Mouse (Mus musculus): ENCODE measurements around the gene Nppc. TPM values are rescaled to one million over a fixed set of nuclear protein-coding genes. Genes with fewer than 3 reads are reported as not detected.
A peak's percentile ranks its signal among the peaks of the same experiment; 100 is the strongest.

The Nppc gene
- total RNA-seq, 2 experiments from 2014 or later = 0.48 TPM; not detected in 1

DNA sequence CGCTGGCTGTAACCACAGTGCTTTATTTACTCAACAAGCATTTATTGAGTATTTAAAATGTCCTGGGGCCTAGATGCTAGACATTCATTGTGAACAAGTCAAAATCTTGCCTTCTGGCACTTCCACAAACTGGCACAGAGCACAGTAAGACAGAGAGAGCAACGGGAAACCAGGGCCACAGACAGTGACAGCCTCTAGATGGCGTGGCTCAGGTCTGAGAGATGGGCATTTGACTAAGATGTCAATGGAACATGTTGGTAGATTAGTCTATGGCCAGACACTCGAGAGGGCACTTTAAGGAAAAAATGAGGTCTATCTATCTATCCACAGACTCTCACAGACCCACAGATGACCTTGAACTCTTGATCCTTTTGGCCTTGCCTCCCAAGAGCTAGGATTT lies 17.7 kb downstream of the Nppc start:
- DNase-seq = peak; percentile 11

DNA sequence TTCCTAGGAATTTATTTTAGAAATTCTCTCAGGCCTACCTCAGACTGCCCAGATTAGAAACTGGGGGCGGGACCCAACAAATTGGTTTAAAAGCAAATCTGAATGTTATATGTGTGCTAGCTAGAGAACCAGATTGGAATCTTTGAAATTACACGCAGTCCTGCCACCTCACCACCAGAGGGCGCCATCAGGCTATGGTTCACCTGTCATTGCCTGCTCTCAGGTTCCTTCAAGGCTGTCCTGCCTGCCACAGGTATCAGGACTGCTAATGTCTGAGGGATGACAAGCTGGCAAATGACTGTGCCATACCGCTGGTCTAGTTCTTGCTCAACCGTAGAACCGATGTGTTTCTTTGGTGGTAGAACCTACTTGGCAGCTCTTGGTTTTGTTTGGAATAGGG lies 20.1 kb downstream of the Nppc start:
- DNase-seq = peak; percentile 79

DNA sequence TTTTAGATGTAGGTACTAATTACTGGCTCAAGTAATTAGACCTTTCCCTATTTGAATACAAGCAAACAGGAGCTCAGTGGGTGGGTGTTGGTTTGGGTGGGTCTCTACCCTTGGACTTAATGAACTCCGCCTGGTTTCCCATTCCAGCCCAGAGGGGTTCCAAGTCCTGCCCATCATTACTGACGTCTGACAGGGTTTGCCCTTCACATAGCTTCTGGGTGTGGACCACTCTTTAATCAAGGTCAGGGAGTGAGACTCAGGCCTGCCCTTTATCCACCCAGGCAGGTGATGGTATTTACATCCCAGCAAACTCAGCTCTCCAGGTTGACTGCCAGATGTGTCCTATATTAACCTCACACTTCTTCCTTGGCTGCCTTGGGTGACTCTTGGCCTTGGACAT lies 22.9 kb downstream of the Nppc start:
- DNase-seq = no peak

DNA sequence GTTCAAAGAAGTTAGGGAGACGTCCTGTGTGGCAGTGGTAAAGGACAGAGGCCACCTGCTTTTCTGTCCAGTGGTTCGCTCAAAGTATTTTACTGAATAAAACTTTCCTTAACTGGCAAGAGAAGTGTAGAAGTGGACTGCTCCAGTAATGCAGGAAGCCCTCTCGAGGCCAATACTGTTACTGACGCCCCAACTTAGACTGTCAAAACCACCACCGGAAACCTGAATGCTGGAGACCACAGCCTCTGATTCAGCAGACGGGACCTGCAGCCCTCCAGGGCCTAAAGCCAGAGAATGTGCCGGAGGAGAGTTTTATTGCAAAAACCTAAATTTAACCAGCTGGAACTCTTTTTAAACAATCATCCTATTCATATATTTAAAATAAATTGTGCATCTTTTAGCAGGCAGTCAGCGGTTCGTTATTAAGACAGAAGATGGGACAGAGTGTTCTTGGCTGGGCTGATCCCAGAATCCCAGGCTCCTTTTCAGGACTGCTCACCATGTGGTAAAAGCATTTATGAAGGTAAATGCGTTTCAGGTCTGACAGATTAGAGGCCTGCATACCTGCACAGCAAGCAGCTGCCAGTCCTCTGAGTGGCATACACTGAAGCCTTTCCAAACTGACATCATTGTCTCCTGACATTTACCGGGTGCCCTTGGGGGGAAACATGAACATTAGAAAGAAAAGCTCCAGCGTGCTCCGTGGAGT lies 27.1 kb downstream of the Nppc start:
- no peak for DNase-seq

DNA sequence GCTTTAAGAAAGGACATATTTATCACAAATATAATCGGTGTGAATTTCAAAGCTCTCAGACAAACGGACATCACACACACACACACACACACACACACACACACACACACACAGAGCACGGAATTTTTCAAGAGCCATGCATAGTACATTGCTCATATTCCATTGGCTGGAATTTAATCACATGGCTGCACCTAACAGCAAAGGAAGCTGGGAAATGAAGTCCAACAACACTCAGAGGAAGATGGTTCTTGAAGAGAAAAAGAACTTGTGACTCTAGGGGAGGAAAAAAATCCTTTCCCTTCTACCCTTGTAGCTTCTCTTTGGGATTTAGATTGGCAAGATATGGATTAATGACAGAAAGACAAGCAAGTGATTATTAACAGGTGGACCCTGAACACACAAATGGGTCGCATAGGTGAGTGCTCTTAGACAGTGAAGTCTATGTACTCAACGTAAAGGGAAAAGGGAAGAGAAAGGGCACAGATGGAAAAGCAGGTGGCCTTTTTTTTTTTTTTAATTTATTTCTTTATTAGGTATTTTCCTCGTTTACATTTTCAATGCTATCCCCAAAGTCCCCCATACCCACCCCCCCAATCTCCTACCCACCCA lies 35.5 kb downstream of the Nppc start:
- no peak for DNase-seq

DNA sequence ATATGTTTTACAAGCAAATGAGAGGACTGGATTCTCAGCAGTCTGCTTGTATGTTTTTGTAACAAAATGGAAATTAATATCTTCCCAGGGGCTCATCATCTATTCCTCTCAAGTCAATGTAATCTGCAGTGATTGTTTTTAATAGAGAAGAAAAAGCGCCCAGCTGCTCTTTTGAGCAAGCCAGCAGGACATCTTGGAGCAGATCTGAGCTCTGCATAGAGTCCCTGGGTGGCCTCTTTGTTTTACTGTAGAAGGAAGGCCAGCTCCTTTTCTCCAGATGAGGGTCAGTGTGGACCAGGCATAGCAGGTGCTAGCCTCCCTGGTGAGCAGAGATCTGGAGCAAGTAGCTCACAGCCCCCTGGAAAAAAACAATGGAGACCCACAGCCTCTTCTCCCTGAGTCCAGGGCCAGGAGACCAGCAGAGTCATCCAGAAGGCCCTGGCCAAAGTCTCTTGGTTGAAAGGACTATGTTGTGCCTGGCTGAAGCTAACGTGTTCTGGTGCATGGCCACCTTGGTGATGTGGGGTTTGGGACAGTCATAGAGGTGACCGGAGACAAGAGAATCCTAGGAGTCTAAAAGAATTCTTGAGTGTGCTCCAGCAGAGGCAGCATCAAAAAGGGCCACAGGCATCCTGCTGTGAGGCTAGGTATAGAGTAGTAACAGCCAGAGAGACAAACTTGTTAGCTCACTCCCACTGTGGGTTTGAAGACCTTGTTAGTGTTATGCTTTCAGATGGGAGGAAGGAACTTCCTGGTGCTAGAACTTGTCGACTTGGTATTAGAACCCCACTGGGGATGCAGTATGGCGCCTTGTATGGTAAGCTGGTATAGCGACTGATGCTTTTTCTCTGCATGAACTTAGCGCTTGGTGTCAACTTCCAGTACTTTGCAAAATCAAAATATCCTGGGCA lies 36.3 kb downstream of the Nppc start:
- DNase-seq = no peak

DNA sequence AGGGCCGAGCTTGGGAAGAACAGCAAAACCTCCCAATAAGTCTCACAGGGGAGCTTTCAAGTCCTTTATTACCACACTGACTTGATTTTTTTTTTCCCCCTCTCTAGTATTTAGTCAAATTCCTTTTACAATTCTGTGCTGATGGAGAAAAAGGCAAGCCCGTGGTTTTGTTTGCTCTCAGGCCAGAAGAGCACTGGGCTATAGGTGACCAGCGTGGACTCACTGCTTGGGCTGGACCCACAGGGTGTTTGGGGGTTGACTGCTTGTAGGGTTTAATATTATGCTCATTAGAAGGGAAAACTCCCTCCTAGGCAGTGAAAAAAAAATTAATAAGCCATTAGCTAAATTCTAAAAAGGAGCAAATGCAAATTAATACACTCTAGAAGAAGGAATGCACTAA lies 36.9 kb downstream of the Nppc start:
- DNase-seq = no peak

DNA sequence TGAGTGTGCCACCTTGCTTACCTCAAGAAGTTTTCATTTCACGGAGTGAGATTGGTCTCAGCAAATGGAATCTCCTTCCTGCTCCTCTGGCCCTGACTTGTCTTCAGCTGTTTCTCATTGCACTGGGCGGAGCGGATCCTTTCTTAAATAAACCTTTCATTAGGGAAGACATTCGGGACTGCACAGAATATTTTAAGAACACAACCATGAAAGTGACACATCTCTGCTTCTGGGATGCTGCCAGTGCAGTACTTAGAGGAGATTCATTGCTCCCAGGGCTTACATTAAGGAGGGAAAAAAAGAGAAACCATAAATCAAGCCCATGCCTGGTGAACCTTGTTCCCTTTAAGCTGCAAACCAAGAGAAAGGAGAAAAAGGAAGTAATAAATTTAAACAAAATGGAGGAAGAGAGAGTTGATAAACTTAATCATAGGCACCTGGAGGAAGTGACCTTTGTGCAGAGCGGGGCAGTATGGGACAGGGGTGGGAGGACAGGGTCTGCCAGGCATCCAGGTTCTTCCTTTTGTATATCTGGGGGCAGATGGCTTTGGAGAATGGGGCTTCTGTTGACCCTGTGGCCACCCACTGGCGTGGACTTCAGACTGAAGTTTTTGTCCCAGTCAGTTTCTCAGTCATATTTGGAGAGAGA lies 37.5 kb downstream of the Nppc start:
- no peak for DNase-seq

DNA sequence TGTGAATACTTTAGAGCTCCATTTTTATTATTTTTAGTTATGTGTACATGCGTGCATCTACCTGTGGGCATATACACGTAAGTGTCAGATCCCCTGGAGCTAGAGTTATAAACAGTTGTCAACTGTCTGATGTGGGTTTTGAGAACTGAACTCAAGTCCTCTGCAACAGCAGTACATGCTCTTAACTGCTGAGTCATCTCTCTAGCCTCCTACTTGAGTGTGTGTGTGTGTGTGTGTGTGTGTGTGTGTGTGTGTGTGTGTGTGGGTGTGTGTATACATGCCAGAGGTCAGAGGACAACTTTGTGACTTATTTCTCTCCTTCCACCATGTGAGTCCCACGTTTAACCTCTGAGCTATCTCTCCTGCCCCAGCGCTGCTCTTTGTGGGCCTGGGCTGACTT lies 39.8 kb downstream of the Nppc start:
- DNase-seq = no peak

DNA sequence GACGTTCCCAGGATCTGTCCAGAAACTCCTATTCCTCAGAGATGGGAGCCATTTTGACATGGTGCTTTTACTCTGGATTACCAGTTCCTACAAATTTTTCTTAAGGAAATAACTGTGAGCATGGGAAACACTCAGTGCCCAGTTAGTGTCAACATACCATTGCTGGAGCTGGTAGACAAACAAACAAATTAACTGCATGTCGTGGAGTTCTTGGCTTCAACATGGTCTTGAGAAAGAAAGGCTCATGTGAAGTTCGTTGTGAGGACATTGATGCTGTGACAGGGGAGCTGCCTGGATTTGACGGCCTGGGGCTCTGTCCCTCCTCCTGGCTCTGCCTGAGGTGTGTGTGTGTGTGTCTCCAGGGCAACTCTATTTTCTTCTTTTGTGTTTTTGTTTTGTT lies 40.4 kb downstream of the Nppc start:
- no peak for DNase-seq

DNA sequence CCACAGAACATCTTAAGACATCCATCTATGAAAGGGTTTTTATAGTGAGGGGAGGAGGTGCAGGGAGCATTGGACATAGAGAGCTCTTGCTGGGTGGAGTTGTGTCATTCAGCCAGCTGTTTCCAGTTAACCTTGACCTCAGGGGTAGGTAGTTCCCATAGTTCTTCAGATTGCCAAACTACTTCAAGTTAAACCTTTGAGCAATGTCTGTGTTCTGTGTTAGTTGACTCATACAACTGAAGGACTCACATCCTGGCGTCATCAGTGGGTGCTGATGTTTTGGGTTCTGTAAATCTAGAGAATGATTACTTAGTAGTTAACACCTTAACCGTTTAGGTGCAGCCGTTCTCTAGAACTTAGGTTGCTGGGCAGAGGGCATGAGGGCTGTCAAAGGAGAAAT lies 42.1 kb downstream of the Nppc start:
- peak; percentile 24 for DNase-seq

DNA sequence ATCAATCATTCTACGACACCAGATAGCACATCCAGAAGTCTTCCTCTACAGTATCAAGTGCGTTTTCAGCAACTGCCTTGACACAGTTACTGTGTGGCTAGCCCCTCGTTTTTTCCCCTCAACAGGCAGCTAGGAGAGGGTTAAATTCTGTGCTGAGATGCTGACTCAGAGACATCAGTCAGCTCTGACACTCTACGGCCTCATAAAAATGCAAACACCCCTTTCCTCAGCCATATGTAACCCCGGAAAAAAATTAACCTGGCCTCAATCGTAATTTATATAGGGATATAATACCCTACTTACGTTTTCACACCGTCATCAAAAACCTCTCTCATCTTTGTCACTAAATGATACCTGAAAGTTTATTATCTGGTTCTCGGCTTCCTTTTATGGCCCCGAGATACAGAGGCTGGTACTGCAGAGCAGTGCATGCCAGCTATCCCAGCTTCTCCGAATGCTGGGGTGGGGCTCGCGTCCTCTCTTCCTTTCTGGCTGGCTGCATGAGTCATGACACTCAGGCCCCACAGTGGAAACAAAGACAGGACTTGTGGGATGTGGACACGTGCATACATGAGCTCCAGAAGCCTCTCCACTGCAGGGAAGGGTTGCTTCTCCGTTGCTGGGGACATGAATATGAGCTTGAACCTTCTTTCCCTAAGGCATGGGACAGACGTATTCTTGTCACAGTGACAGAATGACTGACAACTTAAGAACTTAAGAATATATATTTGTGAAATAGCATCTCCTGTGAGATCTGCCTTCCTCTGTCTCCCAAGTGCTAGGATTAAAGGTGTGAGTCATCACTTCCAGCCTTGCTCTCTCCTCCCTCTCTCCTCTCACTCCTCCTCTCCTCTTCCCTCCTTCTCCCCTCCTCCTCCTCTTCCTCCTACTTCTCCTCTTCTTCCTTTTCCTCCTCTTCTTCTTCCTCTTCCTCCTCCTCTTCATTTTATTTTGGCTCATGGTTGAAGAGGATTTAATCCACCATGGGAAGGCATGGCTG lies 47.1 kb downstream of the Nppc start:
- DNase-seq = no peak

DNA sequence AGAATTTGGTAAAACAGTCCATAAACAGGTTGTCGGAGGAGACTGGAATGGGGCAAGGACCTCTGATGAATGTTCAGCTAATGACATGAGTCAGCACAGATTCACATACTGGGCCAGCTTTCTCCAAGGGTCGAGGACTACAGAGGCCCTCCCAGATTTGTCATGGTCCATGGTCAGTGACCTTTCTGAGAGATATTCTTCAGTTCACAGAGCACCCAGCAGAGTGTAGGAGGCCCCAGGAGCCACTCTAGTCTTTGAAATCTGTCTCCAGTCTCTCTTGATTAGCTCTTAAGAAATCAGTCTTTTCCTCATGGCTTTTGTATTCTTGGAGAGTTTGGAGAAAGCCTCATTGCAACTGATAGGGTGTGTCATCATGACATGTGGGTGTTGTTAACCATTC lies 48.1 kb downstream of the Nppc start:
- peak; percentile 29 for DNase-seq

DNA sequence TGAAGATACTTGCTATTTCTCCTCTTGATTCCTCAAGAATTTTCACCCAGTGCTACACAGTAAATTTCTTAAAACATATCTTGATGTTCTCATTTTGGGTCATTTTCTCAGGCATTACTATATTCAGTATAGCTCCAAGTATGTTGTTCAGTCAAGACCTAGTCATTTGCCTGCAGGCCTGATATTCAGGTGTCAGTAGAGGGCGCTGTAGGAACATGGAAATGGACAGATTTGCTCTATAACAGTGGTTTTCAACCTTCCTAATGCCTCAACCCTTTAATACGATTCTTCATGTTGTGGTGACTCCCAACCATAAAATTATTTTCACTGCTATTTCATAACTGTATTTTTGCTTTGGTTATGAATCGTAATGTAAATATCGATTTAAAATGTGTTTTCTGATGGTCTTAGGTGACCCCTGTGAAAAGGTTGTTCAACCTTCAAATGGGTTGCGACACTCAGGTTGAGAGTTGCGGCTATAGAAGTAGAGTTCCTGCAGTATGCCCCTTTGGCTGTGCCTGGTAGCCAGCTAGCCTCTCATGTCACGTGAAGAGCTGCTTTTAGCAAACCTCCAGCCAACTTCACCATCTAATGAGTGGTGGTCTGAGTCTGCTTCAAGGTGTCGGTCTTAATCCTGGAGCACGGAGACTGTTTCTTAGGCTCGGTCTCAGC lies 51.8 kb downstream of the Nppc start:
- DNase-seq = peak; percentile 82

Small RNAs within 50 kb of the gene (microRNA-seq; reads per million reads assigned to microRNA genes)
- gene Gm22955 = not detected

Other genes with a start within 250 kb of the Nppc start
- gene Nmur1, start 244.3 kb downstream of the Nppc start, total RNA-seq (2021) = not detected
- gene Tex44, start 244.2 kb downstream of the Nppc start, total RNA-seq (2021) = not detected
- 100 to 1,000 TPM; 804 to 831 TPM for gene Ptma, start 143.8 kb downstream of the Nppc start, total RNA-seq (2021)
- gene Pde6d, start 87.9 kb downstream of the Nppc start, total RNA-seq (2021) = 10 to 100 TPM; 28.8 to 32.8 TPM
- 10 to 100 TPM; 10.4 to 15.0 TPM for gene Cops7b, start 87.7 kb downstream of the Nppc start, total RNA-seq (2021)
- gene Dis3l2, start 33.2 kb upstream of the Nppc start, total RNA-seq (2021) = 10 to 100 TPM; 17.2 to 20.9 TPM